Mouse (Mus musculus): Measurements from ENCODE around the gene Gtpbp1.
A peak's percentile ranks its signal among the peaks of the same experiment; 100 is the strongest.

Gtpbp1 gene

DNA sequence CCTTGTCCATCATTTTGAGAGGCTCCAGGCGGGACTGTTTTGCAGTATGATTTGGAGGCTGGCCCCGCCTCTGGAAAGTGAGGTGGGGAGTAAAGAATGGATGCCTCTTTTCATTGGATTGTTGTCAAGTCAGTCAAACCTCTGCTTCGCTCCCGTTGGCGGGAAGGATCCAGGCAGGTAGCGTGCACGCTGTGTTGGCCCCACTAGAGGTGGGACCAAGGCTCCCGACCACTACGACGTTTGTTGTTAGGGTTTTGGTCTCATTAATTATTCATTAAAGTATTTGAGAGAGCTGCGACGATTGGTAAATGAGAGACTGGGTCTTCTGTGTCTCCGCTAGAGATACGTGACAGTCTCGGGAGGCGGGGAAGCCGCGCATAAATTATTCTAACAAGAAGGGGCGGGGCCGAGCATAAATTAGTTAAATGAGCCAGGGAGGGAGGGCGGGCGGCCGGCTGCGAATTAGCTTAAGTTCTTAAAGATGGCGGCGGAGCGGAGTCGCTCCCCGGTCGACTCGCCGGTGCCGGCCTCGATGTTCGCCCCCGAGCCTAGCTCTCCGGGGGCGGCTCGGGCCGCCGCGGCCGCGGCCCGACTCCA lies at the start of gene Gtpbp1:
TSS of gene Gtpbp1 (plus strand) at position 420 of the 597 bp plus-strand sequence.
- peak; percentile 100 for DNase-seq (ENCODE audit: low read depth, low spot score)

DNA sequence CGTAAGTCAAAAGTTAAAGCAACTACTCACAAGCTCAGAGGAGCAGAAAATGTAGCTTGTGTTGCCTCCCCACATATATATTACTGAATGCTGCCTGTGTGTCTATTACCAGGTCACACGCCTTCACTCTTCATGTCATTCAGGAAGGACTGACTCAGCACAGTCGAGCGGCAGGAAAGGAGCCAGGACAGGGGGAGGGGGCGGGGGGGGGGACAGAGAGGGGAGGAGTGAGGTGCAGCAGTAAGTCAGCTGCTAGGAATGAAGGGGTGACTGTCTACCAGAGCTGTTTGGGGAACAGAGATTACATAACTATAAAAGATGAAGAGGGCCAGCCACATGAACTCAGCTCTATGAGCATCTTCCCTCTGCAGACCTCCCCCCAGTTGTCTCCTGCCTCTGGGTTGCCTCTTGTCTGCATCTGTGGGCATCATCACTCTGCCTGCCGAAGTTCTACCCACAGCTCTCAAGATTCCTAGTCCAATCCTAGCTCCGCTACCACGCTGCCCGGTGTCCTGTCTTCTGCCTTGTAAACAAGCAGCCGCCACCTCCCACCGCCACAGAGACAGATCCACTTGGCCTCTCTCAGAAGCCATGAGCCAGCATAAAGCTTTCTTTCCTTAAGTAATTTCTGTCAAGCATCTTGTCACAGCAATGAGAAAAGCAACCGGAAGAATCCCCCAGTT lies 49.4 kb upstream of the Gtpbp1 start:
- DNase-seq (ENCODE audit: low read depth, low spot score), result no peak

GRCm38 (mm10) chr15:79645483-79645882 lies 45.2 kb upstream of the Gtpbp1 start:
- DNase-seq (ENCODE audit: low read depth, low spot score), result no peak

GRCm38 (mm10) chr15:79648130-79648529 lies 42.5 kb upstream of the Gtpbp1 start:
- DNase-seq (ENCODE audit: low read depth, low spot score), result no peak

DNA sequence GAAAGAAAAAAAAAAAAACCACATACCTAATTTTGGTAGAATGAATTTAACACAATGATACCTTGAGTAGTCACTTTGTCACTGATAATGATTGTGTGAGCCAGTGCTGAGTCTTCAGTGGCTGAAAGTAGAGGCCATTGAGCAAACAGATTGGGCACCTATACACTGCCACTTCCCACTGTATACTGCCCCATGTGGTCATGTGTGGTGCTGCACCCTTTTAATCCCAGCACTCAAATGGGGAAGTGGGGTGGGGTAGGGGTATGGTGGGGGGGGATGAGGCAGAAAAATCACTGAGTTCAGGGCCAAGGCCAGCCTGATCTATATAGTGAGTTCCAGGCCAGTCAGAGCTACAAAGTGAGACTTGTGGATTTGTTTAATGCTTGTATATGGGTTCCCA lies 40.1 kb upstream of the Gtpbp1 start:
- peak; percentile 71 for DNase-seq (ENCODE audit: low read depth, low spot score)

DNA sequence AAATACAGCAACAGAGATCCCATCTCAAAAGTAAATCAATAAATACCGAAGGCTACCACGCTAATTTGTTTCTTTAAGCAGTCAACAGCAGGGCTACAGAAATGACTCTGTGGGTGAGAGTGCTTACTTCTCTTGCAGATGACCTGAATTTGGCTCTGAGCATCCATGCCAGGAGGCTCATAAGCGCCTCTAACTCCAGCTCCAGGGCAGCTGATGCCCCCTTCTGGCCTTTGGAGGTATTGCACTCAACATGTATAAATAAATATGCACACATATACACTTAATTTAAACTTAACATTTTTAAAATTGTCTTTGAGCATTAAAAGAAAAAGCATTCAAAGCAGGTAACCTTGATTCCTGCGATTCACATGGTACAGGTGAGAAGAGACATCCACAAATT lies 39.2 kb upstream of the Gtpbp1 start:
- peak; percentile 62 for DNase-seq (ENCODE audit: low read depth, low spot score)

DNA sequence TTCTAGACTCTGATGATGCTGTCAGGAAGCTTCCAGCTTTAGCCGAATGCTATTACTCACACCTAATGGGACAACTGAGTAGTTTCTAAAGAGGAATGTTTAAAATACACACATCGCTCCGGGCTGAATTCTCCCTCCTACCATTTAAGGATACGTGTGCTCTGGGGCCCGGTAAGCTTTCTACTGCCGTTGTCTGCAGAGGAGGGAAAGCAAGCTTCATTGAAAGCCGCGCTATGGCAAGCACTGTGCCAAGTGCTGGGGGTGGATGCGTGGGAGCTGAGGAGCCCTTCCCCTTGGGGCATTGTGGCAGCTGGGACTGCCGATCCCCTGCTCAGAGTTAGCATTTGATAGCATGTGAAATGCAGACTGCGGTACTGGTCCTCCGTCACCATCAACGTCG lies 34.2 kb upstream of the Gtpbp1 start:
- DNase-seq (ENCODE audit: low read depth, low spot score), result no peak

DNA sequence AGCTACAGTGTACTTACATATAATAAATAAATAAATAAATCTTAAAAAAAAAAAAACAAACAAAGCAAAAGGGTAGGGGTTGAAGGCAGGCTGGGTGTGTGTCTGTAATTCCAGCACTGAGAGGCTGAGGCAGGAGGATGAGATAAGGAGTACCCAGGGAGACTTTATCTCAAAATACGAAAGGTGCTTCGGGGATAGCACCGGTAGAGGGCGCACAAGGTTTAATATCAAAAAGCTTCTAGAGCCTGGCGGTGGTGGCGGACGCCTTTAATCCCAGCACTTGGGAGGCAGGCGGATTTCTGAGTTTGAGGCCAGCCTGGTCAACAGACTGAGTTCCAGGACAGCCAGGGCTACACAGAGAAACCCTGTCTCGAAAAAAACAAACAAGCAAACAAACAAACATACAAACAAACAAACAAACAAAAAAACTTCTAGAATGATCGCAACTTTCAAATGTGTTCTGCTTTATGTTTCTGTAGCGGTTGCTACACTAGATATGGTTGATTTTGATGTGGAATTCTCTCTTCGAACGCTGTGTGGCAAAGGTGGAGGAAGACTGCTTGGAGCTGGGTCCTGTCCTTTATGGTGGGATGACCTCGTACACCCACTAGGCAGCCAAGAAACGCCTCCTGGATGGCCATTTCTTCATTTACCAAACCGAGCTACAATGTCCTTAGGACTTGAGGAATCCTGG lies 32.7 kb upstream of the Gtpbp1 start:
- peak; percentile 87 for DNase-seq (ENCODE audit: low read depth, low spot score)

DNA sequence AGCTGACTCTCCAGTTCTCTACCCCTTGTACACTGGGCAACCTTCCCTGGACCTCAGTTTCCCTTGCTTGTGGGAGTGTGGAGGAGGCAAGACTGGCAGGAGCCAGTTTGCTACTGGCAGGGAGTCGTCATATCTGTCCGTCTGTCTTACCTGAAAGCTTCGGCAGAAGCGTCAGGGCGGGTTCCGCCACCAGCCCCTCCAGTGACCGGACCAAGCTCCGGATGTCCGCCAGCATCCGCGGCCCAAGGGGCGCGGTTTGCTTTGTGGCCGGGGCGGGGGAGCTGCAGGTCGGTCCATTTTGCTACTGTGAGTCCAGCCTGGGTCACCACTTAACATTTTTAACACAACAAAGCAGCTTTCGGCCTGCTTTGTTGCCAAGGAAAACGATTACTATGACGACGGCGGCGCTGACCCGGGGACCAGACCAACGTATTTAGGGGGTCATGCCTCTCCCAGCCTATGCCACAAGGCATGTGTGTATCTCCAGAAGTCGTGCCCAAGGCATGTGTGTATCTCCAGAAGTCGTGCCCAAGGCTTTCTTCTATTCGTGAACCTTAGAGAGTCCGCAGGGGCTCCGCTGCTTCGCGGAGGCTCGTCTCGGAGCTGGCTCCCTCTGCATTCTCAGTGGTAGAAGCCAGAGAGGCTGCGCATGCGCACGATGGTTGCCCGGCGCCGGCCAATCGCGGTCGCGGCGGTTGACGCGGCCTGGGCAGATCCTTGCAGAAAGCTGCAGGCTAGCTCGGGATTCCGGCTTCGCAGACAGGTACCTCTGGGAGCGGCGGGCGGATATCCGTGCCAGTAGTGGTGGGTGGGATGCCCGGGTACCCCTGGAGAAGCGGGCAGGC lies 31.9 kb upstream of the Gtpbp1 start, which contains the start of the genes Fam227a and Cby1:
TSS of gene Fam227a (minus strand) at position 426 of the 845 bp plus-strand sequence.
TSS of gene Cby1 (plus strand) at position 669 of the 845 bp plus-strand sequence.
- DNase-seq (ENCODE audit: low read depth, low spot score), result peak; percentile 97

DNA sequence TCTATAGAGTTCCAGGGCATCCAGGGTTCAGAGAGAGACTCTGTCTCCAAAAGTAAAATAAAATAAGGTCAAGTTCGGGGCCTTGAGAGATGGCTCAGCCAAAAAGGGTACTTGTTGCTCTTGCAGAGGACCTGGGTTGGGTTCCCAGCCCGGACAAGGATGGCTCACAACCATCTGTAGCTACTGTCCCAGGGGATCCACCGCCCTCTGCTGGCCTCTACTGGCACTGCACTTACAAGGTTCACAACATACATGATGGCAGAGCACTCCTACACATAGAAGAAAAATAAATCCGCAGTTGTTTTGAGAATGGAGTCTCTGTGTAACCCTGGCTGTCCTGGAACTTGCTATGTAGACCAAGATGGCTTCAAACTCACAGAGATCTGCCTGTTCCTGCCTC lies 28.8 kb upstream of the Gtpbp1 start:
- peak; percentile 67 for DNase-seq (ENCODE audit: low read depth, low spot score)

GRCm38 (mm10) chr15:79664666-79665065 lies 26.0 kb upstream of the Gtpbp1 start:
- no peak for DNase-seq (ENCODE audit: low read depth, low spot score)

DNA sequence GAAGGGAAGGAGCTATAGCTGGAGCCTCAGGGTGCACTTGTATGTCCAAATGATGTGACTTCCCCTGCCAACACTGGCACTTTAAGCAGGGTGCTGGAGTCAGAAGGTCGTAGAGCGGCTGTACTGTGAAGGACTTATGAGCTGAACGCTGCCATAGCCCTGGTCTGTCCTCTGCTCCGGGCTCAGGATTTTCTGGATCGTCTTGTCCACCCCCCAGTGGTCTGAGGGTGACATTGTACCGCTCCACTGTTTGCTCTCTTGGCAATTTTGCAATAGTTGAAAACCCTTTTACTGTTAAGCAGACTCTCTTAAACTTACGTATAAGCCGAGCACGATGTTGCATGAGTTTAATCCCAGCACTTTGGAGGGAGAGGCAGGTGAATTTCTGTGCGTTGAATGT lies 21.4 kb upstream of the Gtpbp1 start:
- DNase-seq (ENCODE audit: low read depth, low spot score), result no peak

DNA sequence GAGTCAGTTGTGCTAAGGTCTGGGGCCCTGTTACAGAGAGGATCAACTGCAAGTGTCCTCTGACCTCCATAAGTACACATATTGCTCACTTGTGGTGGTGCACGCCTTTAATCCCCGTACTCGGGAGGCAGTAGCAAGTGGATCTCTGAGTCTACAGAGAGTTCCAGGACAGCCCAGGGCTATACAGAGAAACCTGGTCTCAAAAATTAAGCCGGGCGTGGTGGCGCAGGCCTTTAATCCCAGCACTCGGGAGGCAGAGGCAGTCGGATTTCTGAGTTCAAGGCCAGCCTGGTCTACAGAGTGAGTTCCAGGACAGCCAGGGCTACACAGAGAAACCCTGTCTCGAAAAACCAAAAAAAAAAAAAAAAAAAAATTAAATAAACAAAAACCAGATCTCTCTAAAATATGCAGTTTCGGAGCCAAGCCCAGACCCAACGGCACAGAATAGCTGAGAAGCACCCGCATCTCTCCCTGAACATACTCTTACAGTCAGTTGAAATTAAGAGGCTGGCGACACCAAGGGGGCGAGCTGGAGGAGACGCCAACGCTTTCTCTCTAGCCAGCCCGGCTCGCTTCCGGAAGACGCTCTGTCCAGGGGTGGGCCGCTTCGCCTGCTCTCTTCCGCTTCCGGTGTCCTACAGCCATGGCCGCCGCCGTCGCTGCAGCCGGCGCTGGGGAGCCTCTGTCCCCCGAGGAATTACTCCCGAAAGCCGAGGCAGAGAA lies 20.2 kb upstream of the Gtpbp1 start, which contains the start of gene Tomm22:
TSS of gene Tomm22 (plus strand) at position 613 of the 723 bp plus-strand sequence.
- peak; percentile 93 for DNase-seq (ENCODE audit: low read depth, low spot score)

DNA sequence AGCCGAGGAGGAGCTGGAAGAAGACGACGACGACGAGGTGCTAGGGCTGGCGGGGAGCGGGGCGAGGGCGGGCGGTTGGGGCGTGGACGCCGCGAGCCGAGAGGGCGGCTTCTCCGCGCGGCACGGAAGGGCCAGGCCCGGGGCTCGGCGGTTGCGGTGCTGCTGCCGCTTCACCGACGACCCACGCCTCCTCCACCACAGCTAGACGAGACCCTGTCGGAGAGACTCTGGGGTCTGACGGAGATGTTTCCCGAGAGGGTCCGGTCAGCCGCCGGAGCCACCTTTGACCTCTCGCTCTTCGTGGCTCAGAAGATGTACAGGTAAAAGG lies 19.7 kb upstream of the Gtpbp1 start:
- no peak for DNase-seq (ENCODE audit: low read depth, low spot score)

DNA sequence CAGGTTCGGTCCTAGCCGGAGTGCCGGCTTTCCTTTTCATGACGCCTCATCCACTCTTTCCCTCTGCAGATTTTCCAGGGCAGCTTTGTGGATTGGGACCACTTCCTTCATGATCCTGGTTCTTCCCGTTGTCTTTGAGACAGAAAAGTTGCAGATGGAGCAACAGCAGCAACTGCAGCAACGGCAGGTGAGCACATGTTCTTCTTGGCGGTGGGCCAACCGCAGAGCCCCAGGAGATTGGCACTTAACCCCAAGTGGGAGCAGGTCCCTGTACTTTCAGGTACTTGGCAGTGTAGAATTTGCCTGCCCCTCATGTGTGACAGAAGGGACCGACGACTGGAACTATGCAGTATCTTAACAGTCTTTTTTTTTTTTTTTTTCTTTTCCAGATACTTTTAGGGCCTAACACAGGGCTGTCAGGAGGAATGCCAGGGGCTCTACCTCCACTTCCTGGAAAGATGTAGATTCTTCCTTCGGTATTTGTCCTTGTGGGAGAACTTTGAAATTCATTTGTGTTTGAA lies 18.8 kb upstream of the Gtpbp1 start:
- peak; percentile 54 for DNase-seq (ENCODE audit: low read depth, low spot score)

DNA sequence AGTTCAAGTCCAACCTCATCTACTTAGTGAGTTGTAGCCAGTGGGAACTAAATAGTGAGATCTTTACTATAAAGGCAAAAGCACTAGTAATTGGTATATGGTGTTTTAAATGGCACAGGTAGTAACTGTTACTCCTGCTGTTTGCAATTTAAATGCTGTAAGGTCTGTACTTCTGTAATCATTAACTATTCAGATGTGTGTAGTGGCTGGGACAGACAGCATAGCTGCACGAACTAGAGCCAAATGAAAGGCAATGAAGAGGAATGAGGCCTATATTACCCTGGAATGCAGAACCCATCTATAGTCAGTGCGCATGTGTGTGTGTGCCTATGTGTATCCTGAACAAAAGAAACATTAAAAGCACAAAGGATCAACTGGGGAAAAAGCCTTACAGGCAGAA lies 12.7 kb upstream of the Gtpbp1 start:
- DNase-seq (ENCODE audit: low read depth, low spot score), result no peak

GRCm38 (mm10) chr15:79681973-79682372 lies 8.7 kb upstream of the Gtpbp1 start:
- no peak for DNase-seq (ENCODE audit: low read depth, low spot score)

DNA sequence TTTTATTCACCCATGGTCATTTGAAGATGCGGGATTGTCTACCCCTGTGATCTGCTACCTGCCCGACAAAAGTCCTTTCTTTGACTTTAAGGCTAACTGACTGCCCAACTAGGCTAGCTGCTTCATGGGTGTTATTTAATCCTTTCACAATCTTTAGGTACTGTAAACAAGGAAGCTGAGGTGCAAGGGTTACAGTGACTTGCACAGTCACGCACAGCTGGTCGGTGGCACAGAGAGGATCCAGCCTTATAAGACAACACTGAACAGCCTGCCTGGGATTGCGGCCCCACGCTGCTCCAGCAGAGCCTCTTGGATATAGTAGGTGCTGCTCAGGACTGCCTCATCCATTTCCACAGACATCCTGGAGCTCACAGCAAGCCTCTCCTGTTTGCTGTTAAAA lies 7.5 kb upstream of the Gtpbp1 start:
- no peak for DNase-seq (ENCODE audit: low read depth, low spot score)

DNA sequence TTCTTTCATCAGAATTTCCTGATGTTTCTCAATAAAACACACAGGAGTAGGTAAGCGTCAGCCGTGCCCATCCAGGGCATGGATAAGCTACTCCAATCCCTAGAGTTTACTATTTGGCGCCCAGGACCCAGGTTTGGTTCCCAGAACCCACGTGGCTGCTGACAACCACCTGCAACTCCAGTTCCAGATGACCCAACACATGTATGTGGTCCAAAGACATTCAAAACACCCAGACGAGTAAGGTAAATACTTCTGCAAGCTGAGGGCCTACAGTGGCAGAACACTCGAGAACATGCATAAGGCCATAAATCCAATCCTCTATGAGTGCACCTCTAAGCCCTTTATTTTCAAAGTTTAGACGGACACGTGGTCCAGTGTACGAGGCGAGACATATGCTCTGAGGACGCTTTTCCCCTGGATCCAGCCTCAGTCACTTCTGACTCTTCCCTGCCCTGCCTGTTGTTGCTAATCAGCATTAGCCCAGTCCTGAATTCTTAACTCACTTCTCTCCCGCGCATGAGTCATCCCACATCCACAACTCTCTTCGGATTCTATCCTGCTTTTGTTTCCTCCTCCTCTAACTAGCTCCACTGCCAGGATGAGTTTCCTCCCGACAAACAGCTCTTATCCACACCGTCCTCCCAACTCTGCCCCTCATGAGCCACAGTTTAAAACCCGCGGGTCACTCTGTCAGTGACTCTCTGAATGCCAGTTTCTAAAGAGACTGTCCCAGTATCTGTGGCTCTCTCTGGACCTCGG lies 6.8 kb upstream of the Gtpbp1 start:
- no peak for DNase-seq (ENCODE audit: low read depth, low spot score)

GRCm38 (mm10) chr15:79684616-79685015 lies 6.0 kb upstream of the Gtpbp1 start:
- DNase-seq (ENCODE audit: low read depth, low spot score), result no peak

Data from A20 (cell line).